Mouse (Mus musculus) left cerebral cortex, adult 2 months (tissue): ENCODE data around the gene Ctbp1. TPM values are rescaled to one million over a fixed set of nuclear protein-coding genes. Genes with fewer than 3 reads are reported as not detected.

Source experiments
- DNase-seq, 2 experiments: peaks; one replicate each; pipeline ENCODE4 v3.0.0; 2021 to 2022; ENCODE audit warnings: low spot score in 2 of 2, mixed read lengths in 1 of 2; ENCODE audit errors: extremely low spot score in 1 of 2
- H3K27ac ChIP-seq: fragments of 200-600 bp; 2 replicates; pipeline ENCODE4 v1.8.1; 2022
- H3K4me3 ChIP-seq: fragments of 200-600 bp; 2 replicates; pipeline ENCODE4 v1.8.1; 2022
- CTCF ChIP-seq: fragments of 200-600 bp; IDR thresholded peaks from 2 replicates; pipeline ENCODE4 v1.8.1; 2022; ENCODE audit warnings: antibody characterized with exemption, mild to moderate bottlenecking, moderate library complexity
- intact Hi-C: fragments of 180-260 bp; cut with DNase I; formaldehyde crosslinking; loops from one replicate; pipeline ENCODE4 v1.15.1; 2025
- total RNA-seq, 2 experiments: library from RNA; stranded (reverse); gene quantifications; 2 replicates each; pipeline ENCODE4 v1.2.3; 2021

The Ctbp1 gene
- total RNA-seq, 2 experiments from 2014 or later, result 315 to 319 TPM

- DNase-seq, result peak; percentile 76 to 77
- intact Hi-C loops, result loop anchor here (1.0 to 2.0 kb wide), 3 partner anchors 44 to 167 kb away; no protein-coding TSS in a partner anchor
- H3K4me3 ChIP-seq, result no peak overlapping the region
- TF ChIP-seq CTCF, result peak; percentile 89
- H3K27ac ChIP-seq, result no peak overlapping the region
Measured at GRCm38 (mm10) chr5:33203691-33204242, 71.0 kb downstream of the Ctbp1 start.

- H3K4me3 ChIP-seq, result no peak overlapping the region
- DNase-seq, result no peak
- no peak overlapping the region for H3K27ac ChIP-seq
- no peak for TF ChIP-seq CTCF
- intact Hi-C loops, result loop anchor here (1.0 to 2.0 kb wide), 3 partner anchors 44 to 168 kb away; no protein-coding TSS in a partner anchor
Measured at GRCm38 (mm10) chr5:33203171-33203565, 71.6 kb downstream of the Ctbp1 start.

- no peak overlapping the region for H3K27ac ChIP-seq
- DNase-seq, result no peak
- no peak for TF ChIP-seq CTCF
- intact Hi-C loops, result loop anchor here (1.0 to 2.0 kb wide), 3 partner anchors 45 to 168 kb away; no protein-coding TSS in a partner anchor
- H3K4me3 ChIP-seq, result no peak overlapping the region
Measured at GRCm38 (mm10) chr5:33202516-33203170, 72.2 kb downstream of the Ctbp1 start.

GRCm38 (mm10) chr5:33201697-33202096 is 73.1 kb downstream of the Ctbp1 start:
- Histone ChIP-seq H3K27ac (no peak overlapping the region), H3K4me3 (no peak overlapping the region)
- TF ChIP-seq CTCF, result no peak
- intact Hi-C loops, result loop anchor here (2.0 kb wide), 1 partner anchor 169 kb away; no protein-coding TSS in a partner anchor
- DNase-seq, result no peak

- Histone ChIP-seq H3K27ac (no peak overlapping the region), H3K4me3 (no peak overlapping the region)
- no peak for DNase-seq
- no peak for TF ChIP-seq CTCF
- intact Hi-C loops, result no loop called here
Measured at GRCm38 (mm10) chr5:33200071-33200470, 74.7 kb downstream of the Ctbp1 start.

Other genes starting within 250 kb of the Ctbp1 start
- not detected for gene Slc5a1, start 170.8 kb downstream of the Ctbp1 start, total RNA-seq
- gene Spon2, start 56.5 kb downstream of the Ctbp1 start, total RNA-seq, result under 1 TPM in 1 of 2 experiments, not detected in 1; 0.56 TPM
- gene Maea, start 60.5 kb upstream of the Ctbp1 start, total RNA-seq, result 10 to 100 TPM; 98.7 to 99.4 TPM
- 1 to 10 TPM; 5.3 to 7.3 TPM for gene Uvssa, start 103.6 kb upstream of the Ctbp1 start, total RNA-seq
- not detected for gene Nkx1-1, start 159.0 kb upstream of the Ctbp1 start, total RNA-seq